ENCODE assay signal across 25 mouse cellular contexts in genomic region chr14:62300031-62300430, GRCm38 (mm10). TPM values are rescaled to one million over a fixed set of nuclear protein-coding genes. Genes with fewer than 3 reads are reported as not detected.
DNase-seq lines count a peak whose midpoint lies in the region; ATAC-seq and TF ChIP-seq lines count a peak whose summit lies in the region.
"Had no signal": no experiment of that assay in that cellular context is flagged by ENCODE, and none has a peak within 500 bp of the region (broad histone marks: within the 10 kb centered on the region; RNA-seq: fewer than 3 reads in every experiment).

No protein-coding gene starts in this region.

- no peaks in the 10 kb centered on the region for H3K9me3 ChIP-seq in kidney, embryonic 16.5 days (ENCODE audit: low read length)
- no peaks in the 10 kb centered on the region for H3K9me3 ChIP-seq in lung, embryonic 14.5 days (ENCODE audit: low read depth, low read length)
- H3K9me3 ChIP-seq: embryonic facial prominence, embryonic 15.5 days; forebrain, embryonic 10.5 days; heart, embryonic 13.5 days; hindbrain, embryonic 10.5 days had no signal

- no peak overlapping the region for H3K27ac ChIP-seq in kidney, adult 2 months (ENCODE audit: insufficient read depth, low read depth, low read length)
- no peak overlapping the region for H3K27ac ChIP-seq in kidney, embryonic 16.5 days (ENCODE audit: low read length)
- no peak overlapping the region for H3K27ac ChIP-seq in lung, embryonic 14.5 days (ENCODE audit: low read depth)
- H3K27ac ChIP-seq: embryonic facial prominence, embryonic 15.5 days; forebrain, embryonic 10.5 days; gastrocnemius, adult 2 months; heart, embryonic 13.5 days; hindbrain, embryonic 10.5 days; hindbrain, embryonic 14.5 days had no signal

- TF ChIP-seq CTCF in kidney, adult 2 months (conservative IDR thresholded peaks at IDR 0.05; ENCODE audit: insufficient read depth, insufficient read length, low read depth, low read length), result no peak
- no peak for TF ChIP-seq CTCF in lung, embryonic 14.5 days (IDR thresholded peaks at IDR 0.05; ENCODE audit: low read depth)

- no peak for ATAC-seq in kidney, embryonic 16.5 days (ENCODE audit: low FRiP score, low TSS enrichment)
- no peak for ATAC-seq in lung, embryonic 14.5 days (ENCODE audit: insufficient read depth)
- ATAC-seq: forebrain, embryonic 14.5 days had no signal

- H3K9ac ChIP-seq in kidney, embryonic 16.5 days (replicated peaks; ENCODE audit: low read length), result no peak overlapping the region
- H3K9ac ChIP-seq in lung, embryonic 14.5 days, result no peak overlapping the region
- H3K9ac ChIP-seq: embryonic facial prominence, embryonic 15.5 days; heart, embryonic 13.5 days; hindbrain, embryonic 14.5 days had no signal

- H3K4me3 ChIP-seq in kidney, adult 2 months (ENCODE audit: insufficient read depth, low read depth, low read length), result no peak overlapping the region
- H3K4me3 ChIP-seq in kidney, embryonic 16.5 days (ENCODE audit: low read length), result no peak overlapping the region
- no peak overlapping the region for H3K4me3 ChIP-seq in lung, embryonic 14.5 days (ENCODE audit: low read depth, low read length)
- H3K4me3 ChIP-seq: embryonic facial prominence, embryonic 15.5 days; erythroblast, embryonic 14.5 days; forebrain, embryonic 10.5 days; gastrocnemius, adult 2 months; heart, embryonic 13.5 days; hindbrain, embryonic 10.5 days had no signal

- intact Hi-C loops in heart, postnatal 25 days (cut with DNase I), result no loop called here

- H3K27me3 ChIP-seq in kidney, adult 2 months (replicated peaks; ENCODE audit: control insufficient read depth, insufficient read depth, low read length), result no peaks in the 10 kb centered on the region
- H3K27me3 ChIP-seq in kidney, embryonic 16.5 days (ENCODE audit: insufficient read depth, low read length), result no peaks in the 10 kb centered on the region
- H3K27me3 ChIP-seq in lung, embryonic 14.5 days (ENCODE audit: insufficient read depth, low read length), result no peaks in the 10 kb centered on the region
- H3K27me3 ChIP-seq: embryonic facial prominence, embryonic 15.5 days; heart, embryonic 13.5 days had no signal

- no peaks in the 10 kb centered on the region for H3K36me3 ChIP-seq in kidney, adult 2 months (ENCODE audit: control insufficient read depth, insufficient read depth, low read length)
- H3K36me3 ChIP-seq in kidney, embryonic 16.5 days (ENCODE audit: insufficient read depth, low read length), result no peaks in the 10 kb centered on the region
- H3K36me3 ChIP-seq in lung, embryonic 14.5 days (ENCODE audit: insufficient read depth), result no peaks in the 10 kb centered on the region
- H3K36me3 ChIP-seq: embryonic facial prominence, embryonic 15.5 days; forebrain, embryonic 10.5 days; heart, embryonic 13.5 days; hindbrain, embryonic 10.5 days had no signal

- no peak overlapping the region for H3K4me2 ChIP-seq in kidney, embryonic 16.5 days (replicated peaks; ENCODE audit: low read depth, low read length)
- no peak overlapping the region for H3K4me2 ChIP-seq in lung, embryonic 14.5 days
- H3K4me2 ChIP-seq: embryonic facial prominence, embryonic 15.5 days; heart, embryonic 13.5 days; hindbrain, embryonic 14.5 days had no signal

- no peak for TF ChIP-seq POLR2A in kidney, adult 2 months (IDR thresholded peaks at IDR 0.05; ENCODE audit: low read depth, low read length)

- H3K4me1 ChIP-seq in kidney, adult 2 months (ENCODE audit: control insufficient read depth, insufficient read depth, low read length), result peaks cover 4% of the 10 kb centered on the region; the same call in 1 of the 2 replicates
- no peaks in the 10 kb centered on the region for H3K4me1 ChIP-seq in kidney, embryonic 16.5 days (ENCODE audit: insufficient read depth, low read length)
- peaks cover 4% of the 10 kb centered on the region; the same call in 1 of the 2 replicates for H3K4me1 ChIP-seq in lung, embryonic 14.5 days (ENCODE audit: insufficient read depth)
- H3K4me1 ChIP-seq: embryonic facial prominence, embryonic 15.5 days; forebrain, embryonic 10.5 days; hindbrain, embryonic 10.5 days had no signal

- DNase-seq in heart, adult 11 months, result peak; percentile 31
- no peak for DNase-seq in heart, postnatal 25 days (ENCODE audit: low spot score)
- DNase-seq in kidney, adult 2 months, result peak; percentile 75
- peak; percentile 22 for DNase-seq in lung, embryonic 14.5 days
- DNase-seq in lung, postnatal 4 days, result no peak
- peak; percentile 17 for DNase-seq in Muller cell, postnatal 12 days (ENCODE audit: inconsistent ontology term)
- DNase-seq in embryo, embryonic 10 days (ENCODE audit: low spot score), result no peak
- DNase-seq: adrenal gland, adult 8-10 months; adrenal gland, postnatal 36 days; cerebellum, adult 2 months; cerebellum, postnatal 10 days; embryo, embryonic 11 days; gastrocnemius, adult 2 months; gastrocnemius, postnatal 25 days; heart, postnatal 10 days had no signal

- 56% methylated on average over 3 of the region's 3 CpGs for WGBS in kidney, adult 2 months
- WGBS in kidney, embryonic 16.5 days, result 86% methylated on average over 3 of the region's 3 CpGs
- 53% methylated on average over 3 of the region's 3 CpGs for WGBS in lung, embryonic 14.5 days

RNA-seq across cellular contexts. Expression of gene Dleu7, which starts 7.2 kb away (rescaled TPM):
- total RNA-seq in heart, postnatal 25 days (2021), result under 1 TPM in 1 of 2 experiments, not detected in 1; 0.20 TPM
- polyA plus RNA-seq in kidney, adult 2 months (2012; rRNA removed), result 19.8 and 21.0 TPM in 2 replicates
- polyA plus RNA-seq in kidney, embryonic 16.5 days (2015; fragmentation: Nextera tagmentation; extraction: Ambion mirVana), result 5.3 and 5.4 TPM in 2 replicates
- polyA plus RNA-seq in lung, embryonic 14.5 days (2014; fragmentation: Nextera tagmentation; extraction: Ambion mirVana), result 1.1 and 1.2 TPM in 2 replicates
- total RNA-seq: adrenal gland, postnatal 36 days; gastrocnemius, adult 2 months; gastrocnemius, postnatal 25 days; granulocyte monocyte progenitor cell, adult 5-6 weeks had no signal
- polyA plus RNA-seq: C2C12; erythroblast, embryonic 14.5 days had no signal

RNA-seq across cellular contexts. Expression of gene Rnaseh2b, which starts 7.6 kb away (rescaled TPM):
- 10 to 100 TPM in 1 of 2 experiments, 1 to 10 TPM in 1; 9.9 to 11.1 TPM for total RNA-seq in heart, postnatal 25 days (2021)
- 6.2 and 8.4 TPM in 2 replicates for polyA plus RNA-seq in kidney, adult 2 months (2012; rRNA removed)
- polyA plus RNA-seq in kidney, embryonic 16.5 days (2015; fragmentation: Nextera tagmentation; extraction: Ambion mirVana), result 49.8 and 52.5 TPM in 2 replicates
- 73.7 and 79.2 TPM in 2 replicates for polyA plus RNA-seq in lung, embryonic 14.5 days (2014; fragmentation: Nextera tagmentation; extraction: Ambion mirVana)

Comparison
In these comparisons a context has a peak if more than half of its experiments do, and no peak if none do; other contexts are left out.
1. DNase-seq: peak in heart, adult 11 months (single experiment), kidney, adult 2 months (single experiment), lung, embryonic 14.5 days (single experiment) and Muller cell, postnatal 12 days (single experiment); none in heart, postnatal 25 days (single experiment), lung, postnatal 4 days (0 of 2) and embryo, embryonic 10 days (single experiment).